Mouse (Mus musculus): ENCODE results near the gene Ccdc186.

DNA sequence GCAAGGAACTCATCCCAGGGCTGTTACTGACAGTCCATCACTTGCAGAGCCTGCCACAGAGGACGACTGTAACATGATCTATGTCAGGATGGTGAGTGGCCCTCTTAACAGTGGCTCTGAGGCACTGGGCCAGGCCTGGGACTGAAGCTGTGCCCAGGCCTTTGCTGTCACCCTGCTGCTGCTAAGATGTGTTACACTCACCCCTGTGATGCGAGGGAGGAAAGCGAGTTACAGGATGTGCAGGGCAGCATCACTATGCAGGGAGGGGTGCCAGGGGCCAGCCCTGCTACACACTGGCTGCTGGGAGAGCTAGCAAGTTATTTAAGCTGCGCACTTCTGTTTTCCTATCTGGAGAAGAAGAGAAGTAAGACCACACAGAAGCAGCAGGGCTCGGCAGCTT is 34.5 kb upstream of the Ccdc186 start:
- TF ChIP-seq POLR2A (IDR thresholded peaks at IDR 0.05; ENCODE audit: borderline replicate concordance, insufficient read depth, low read length) (no peak), CTCF (IDR thresholded peaks at IDR 0.05; ENCODE audit: borderline replicate concordance, insufficient read depth, low read depth, low read length) (no peak)
